Mouse (Mus musculus) Patski (cell line): ENCODE measurements at regions not wholly inside any gene's neighbourhood (a gene's known extent, or its start where the extent isn't known, plus 50 kb on each side); places are given as distances from the start of the nearest gene placed in this dataset.
"Not testable (repeated sequence)": the region's sequence is repeated elsewhere in the genome, so short reads cannot be mapped to it uniquely, and the experiment has no call there.

ENCODE experiments used
- ATAC-seq: fragments of 100-300 bp; one replicate; pipeline ENCODE4 v1.8.0; 2021
- CTCF ChIA-PET: fragments of 350-600 bp; sonication (Branson Sonifier 250); formaldehyde crosslinking; loops from one replicate; lab custom pipeline; 2022; ENCODE audit warnings: inconsistent platforms; lab: Charles Lee
- POLR2A ChIA-PET: fragments of 350-600 bp; sonication (Branson Sonifier 250); formaldehyde crosslinking; loops from one replicate; lab custom pipeline; 2022; ENCODE audit warnings: antibody characterized with exemption, inconsistent platforms; lab: Charles Lee
- DNase-seq: peaks from one replicate; pipeline ENCODE4 v3.0.0-alpha.2; 2011; ENCODE audit warnings: low read depth, low spot score
- H3K27me3 ChIP-seq: fragments of 371-371 bp; one replicate; pipeline ENCODE4 v1.5.1; 2021
- CTCF ChIP-seq: fragments of 100-300 bp; IDR thresholded peaks from one replicate; pipeline ENCODE4 v1.5.1; 2021
- in situ Hi-C: fragments of 300-500 bp; cut with MboI; formaldehyde crosslinking; loops from 3 replicates; pipeline ENCODE4 v1.11.1; 2018; ENCODE audit warnings: low pct_unique_long_range_greater_than_20kb, mixed read lengths

DNA sequence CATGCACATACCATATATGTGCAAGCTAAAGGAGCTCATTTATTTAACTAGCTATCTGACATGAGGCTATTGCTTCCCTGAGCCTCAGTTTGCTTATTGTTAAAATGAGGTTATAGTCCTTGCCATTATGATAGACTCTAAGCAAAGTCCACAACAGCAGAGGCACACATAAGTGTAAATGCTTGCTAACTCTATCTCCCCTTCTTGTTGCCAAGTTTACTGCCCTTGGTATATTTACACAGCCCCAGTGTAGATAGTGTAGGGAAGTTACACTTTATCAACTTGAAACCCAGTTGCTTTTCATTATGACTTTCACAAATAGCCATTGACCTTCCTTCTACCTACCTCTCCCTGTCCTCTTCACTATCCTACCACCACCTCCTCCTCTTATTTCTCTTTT is 782.6 kb upstream of the Agtr1b start:
- ChIA-PET CTCF (no interaction called here), POLR2A (no interaction called here)
- no peak for TF ChIP-seq CTCF
- ATAC-seq (no peak), DNase-seq (no peak)
- in situ Hi-C loops, result no loop called here
- no peaks in the 10 kb centered on the region for H3K27me3 ChIP-seq

DNA sequence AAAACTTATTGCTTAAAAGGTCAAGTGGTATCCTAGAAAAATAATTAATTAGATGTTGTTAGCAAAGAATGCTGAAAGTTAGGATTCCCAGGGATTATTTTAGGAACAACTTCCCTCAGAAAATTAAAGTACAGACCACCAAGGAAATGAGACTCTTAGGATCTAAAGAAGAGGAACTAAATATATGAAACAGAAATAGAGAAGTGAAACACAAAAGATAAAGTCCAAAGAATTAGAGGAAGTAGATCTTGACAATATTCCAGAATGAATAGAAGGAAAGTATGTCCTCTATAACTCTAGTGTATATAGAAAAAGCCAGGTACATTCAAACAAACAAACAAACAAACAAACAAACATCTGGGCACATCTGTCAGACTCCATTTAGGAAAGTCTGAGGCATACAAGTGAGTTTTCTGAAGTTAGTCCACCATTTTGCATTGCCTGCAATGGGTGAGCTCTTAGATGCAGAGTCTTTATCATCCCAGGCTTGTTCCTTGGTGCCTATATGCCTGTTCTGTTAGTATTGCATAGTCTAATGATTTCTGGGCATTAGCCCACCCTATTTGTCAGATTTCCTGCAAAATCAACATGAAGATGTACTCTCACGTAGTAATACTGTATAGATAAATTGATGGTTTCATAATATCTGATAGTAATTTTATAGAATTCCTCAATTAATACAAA is 762.0 kb upstream of the Agtr1b start:
- POLR2A ChIA-PET, result no interaction called here
- CTCF ChIA-PET, result interaction anchor here (1.5 kb wide), 1 partner anchor 23 kb away, joined by 4 read pairs; no protein-coding TSS in a partner anchor
- ATAC-seq (no peak), DNase-seq (no peak)
- H3K27me3 ChIP-seq, result no peaks in the 10 kb centered on the region
- TF ChIP-seq CTCF, result no peak
- in situ Hi-C loops, result no loop called here

GRCm38 (mm10) chr3:21126191-21126590 is 759.2 kb upstream of the Agtr1b start:
- ChIA-PET CTCF (no interaction called here), POLR2A (no interaction called here)
- ATAC-seq (no peak), DNase-seq (no peak)
- H3K27me3 ChIP-seq, result no peaks in the 10 kb centered on the region
- in situ Hi-C loops, result no loop called here
- TF ChIP-seq CTCF, result no peak

- H3K27me3 ChIP-seq, result no peaks in the 10 kb centered on the region
- peak; percentile 79 for ATAC-seq
- ChIA-PET CTCF (interaction anchor here (1.2 kb wide), 1 partner anchor 227 kb away, joined by 3 read pairs; no protein-coding TSS in a partner anchor), POLR2A (no interaction called here)
- TF ChIP-seq CTCF, result no peak
- peak; percentile 53 for DNase-seq
- in situ Hi-C loops, result no loop called here
Observed at GRCm38 (mm10) chr3:21118164-21118902, 751.4 kb upstream of the Agtr1b start.

- ChIA-PET CTCF (interaction anchor here (1.0 kb wide), 1 partner anchor 19 kb away, joined by 3 read pairs; no protein-coding TSS in a partner anchor), POLR2A (no interaction called here)
- H3K27me3 ChIP-seq, result no peaks in the 10 kb centered on the region
- no peak for TF ChIP-seq CTCF
- no peak for ATAC-seq
- in situ Hi-C loops, result no loop called here
- no peak for DNase-seq
Observed at GRCm38 (mm10) chr3:21111735-21112518, 745.0 kb upstream of the Agtr1b start.

DNA sequence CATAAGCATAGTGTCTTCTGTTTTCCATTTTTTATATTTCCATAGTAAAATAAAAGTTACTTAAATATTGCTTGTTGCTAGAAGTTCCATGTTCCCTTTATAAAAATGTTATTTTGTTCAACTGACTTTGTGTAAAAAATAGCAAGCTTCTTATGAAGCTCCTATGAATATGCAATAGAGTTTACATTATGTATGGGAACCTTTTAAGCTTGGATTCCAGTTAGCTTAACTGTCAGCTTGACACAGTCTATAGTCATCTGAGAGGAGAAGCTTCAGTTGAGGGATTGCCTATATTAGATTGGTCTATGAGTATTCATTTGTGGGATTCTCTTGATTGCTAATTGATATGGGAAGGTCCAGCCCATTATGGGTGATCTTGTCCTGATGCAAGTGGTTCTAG is 723.2 kb upstream of the Agtr1b start:
- no peak for DNase-seq
- ChIA-PET CTCF (no interaction called here), POLR2A (no interaction called here)
- TF ChIP-seq CTCF, result no peak
- H3K27me3 ChIP-seq, result peaks cover 12% of the 10 kb centered on the region
- no peak for ATAC-seq
- in situ Hi-C loops, result no loop called here

GRCm38 (mm10) chr3:21086426-21086825 is 719.4 kb upstream of the Agtr1b start:
- no peak for TF ChIP-seq CTCF
- ChIA-PET POLR2A (no interaction called here), CTCF (no interaction called here)
- in situ Hi-C loops, result no loop called here
- ATAC-seq, result no peak
- peaks cover 21% of the 10 kb centered on the region for H3K27me3 ChIP-seq
- DNase-seq, result no peak

GRCm38 (mm10) chr3:21077548-21077947 is 710.6 kb upstream of the Agtr1b start:
- ChIA-PET POLR2A (no interaction called here), CTCF (interaction anchor here (1.0 kb wide), 1 partner anchor 9 kb away, joined by 3 read pairs; no protein-coding TSS in a partner anchor)
- ATAC-seq, result no peak
- TF ChIP-seq CTCF, result no peak
- in situ Hi-C loops, result no loop called here
- peaks cover 6% of the 10 kb centered on the region for H3K27me3 ChIP-seq
- DNase-seq, result no peak

DNA sequence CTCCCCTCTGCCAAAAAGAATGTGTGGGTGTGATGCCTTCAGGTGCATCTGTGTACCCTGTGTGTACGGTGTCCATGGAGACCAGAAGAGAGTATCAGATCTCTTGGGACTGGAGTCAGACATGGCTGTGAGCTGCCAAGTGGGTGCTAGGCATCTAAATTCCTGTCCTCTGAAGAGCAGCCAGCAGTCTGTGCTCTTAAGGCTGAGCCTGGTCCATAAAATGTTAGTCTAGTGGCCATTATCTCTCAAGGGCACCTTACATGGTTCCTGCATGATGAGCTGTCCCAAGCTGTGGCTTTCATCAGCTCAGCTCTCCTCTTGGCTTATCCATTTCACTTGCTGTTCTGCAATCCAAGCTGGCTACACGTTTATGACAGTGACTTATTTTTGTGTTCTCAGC is 686.4 kb upstream of the Agtr1b start:
- in situ Hi-C loops, H3K27me3 ChIP-seq, CTCF ChIA-PET, ATAC-seq, DNase-seq, POLR2A ChIA-PET: not testable (repeated sequence)

DNA sequence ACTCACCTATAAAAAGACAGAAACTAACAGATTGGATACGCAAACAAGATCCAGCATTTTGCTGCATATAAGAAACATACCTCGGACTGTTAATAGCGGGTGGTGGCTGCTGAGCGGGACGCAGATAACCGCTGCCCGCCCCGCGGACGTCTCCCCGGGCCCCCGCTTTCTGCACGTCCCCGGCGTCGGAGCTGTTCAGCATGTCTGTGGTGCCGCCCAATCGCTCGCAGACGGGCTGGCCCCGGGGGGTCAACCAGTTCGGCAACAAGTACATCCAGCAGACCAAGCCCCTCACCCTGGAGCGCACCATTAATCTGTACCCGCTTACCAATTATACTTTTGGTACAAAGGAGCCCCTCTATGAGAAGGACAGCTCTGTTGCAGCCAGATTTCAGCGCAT is 682.4 kb upstream of the Agtr1b start:
- in situ Hi-C loops, CTCF ChIA-PET, H3K27me3 ChIP-seq, POLR2A ChIA-PET, DNase-seq, ATAC-seq: not testable (repeated sequence)
